Mouse (Mus musculus) liver, embryonic 13.5 days (tissue): Measurements from ENCODE around the gene Ccdc115. TPM values are rescaled to one million over a fixed set of nuclear protein-coding genes. Genes with fewer than 3 reads are reported as not detected.

Experiments used
- ATAC-seq: fragments of 200-750 bp; cut with Nextera tagmentation; 2 replicates; pipeline ENCODE4 v1.8.0; 2017; ENCODE audit warnings: low read depth, mild to moderate bottlenecking, moderate number of reproducible peaks, moderate library complexity
- DNase-seq: peaks from one replicate; pipeline ENCODE4 v3.0.0; 2022
- H3K27ac ChIP-seq: fragments of 300-500 bp; sonication (generic); 2 replicates; pipeline ENCODE4 v1.5.1; 2015; ENCODE audit warnings: moderate library complexity, mild to moderate bottlenecking, inconsistent platforms
- H3K27me3 ChIP-seq: fragments of 300-500 bp; sonication (generic); 2 replicates; pipeline ENCODE4 v1.6.1; 2015; ENCODE audit warnings: mild to moderate bottlenecking, inconsistent platforms
- H3K36me3 ChIP-seq: fragments of 300-500 bp; sonication (generic); 2 replicates; pipeline ENCODE4 v1.6.1; 2015; ENCODE audit warnings: mild to moderate bottlenecking, inconsistent platforms
- H3K4me1 ChIP-seq: fragments of 300-500 bp; sonication (generic); replicated peaks from 2 replicates; pipeline ENCODE4 v1.6.1; 2015; ENCODE audit warnings: inconsistent platforms
- H3K4me2 ChIP-seq: fragments of 300-500 bp; sonication (generic); 2 replicates; pipeline ENCODE4 v1.6.1; 2015; ENCODE audit warnings: inconsistent platforms, mild to moderate bottlenecking, moderate library complexity
- H3K4me3 ChIP-seq: fragments of 300-500 bp; sonication (generic); replicated peaks from 2 replicates; pipeline ENCODE4 v1.5.1; 2015; ENCODE audit warnings: mild to moderate bottlenecking, inconsistent platforms
- H3K9ac ChIP-seq: fragments of 300-500 bp; sonication (generic); 2 replicates; pipeline ENCODE4 v1.6.1; 2015; ENCODE audit warnings: mild to moderate bottlenecking, inconsistent platforms
- H3K9me3 ChIP-seq: fragments of 300-500 bp; sonication (generic); replicated peaks from 2 replicates; pipeline ENCODE4 v1.6.1; 2016; ENCODE audit warnings: inconsistent platforms
- WGBS: fragments of 180-500 bp; shearing (Covaris S2); methylation state at CpG from one replicate; pipeline ENCODE4 v1.1.7; 2015; ENCODE audit not compliant: insufficient replicate concordance; 5-methylcytosine and 5-hydroxymethylcytosine counted together
- polyA plus RNA-seq: library from polyadenylated mRNA; unstranded; fragments of >200 nt; fragmentation: Nextera tagmentation; extraction: Ambion mirVana; gene quantifications from 2 replicates; pipeline ENCODE4 v1.2.1, GENCODE M21; 2015

The Ccdc115 gene
- polyA plus RNA-seq, 1 experiment from 2014 or later = 28.2 TPM

GRCm38 (mm10) chr1:34436374-34436773 lies 3.1 kb downstream of the Ccdc115 start:
- ATAC-seq (no peak), DNase-seq (no peak)
- 79% methylated on average over 3 of the region's 3 CpGs for WGBS
- Histone ChIP-seq H3K36me3 (peaks cover 11% of the 10 kb centered on the region), H3K4me2 (no peak overlapping the region), H3K4me1 (peaks cover 56% of the 10 kb centered on the region), H3K9me3 (peaks cover 9% of the 10 kb centered on the region), H3K4me3 (no peak overlapping the region), H3K27ac (no peak overlapping the region), H3K9ac (no peak overlapping the region), H3K27me3 (no peaks in the 10 kb centered on the region)

GRCm38 (mm10) chr1:34435371-34436120 lies 3.9 kb downstream of the Ccdc115 start:
- Histone ChIP-seq H3K36me3 (peaks cover 20% of the 10 kb centered on the region), H3K27ac (peak overlapping the region; percentile 55), H3K27me3 (no peaks in the 10 kb centered on the region), H3K9ac (peak overlapping the region; percentile 62), H3K4me1 (peaks cover 50% of the 10 kb centered on the region), H3K4me2 (peak overlapping the region; percentile 73), H3K4me3 (peak overlapping the region; percentile 78), H3K9me3 (peaks cover 16% of the 10 kb centered on the region)
- 34% methylated on average over 8 of the region's 8 CpGs for WGBS
- ATAC-seq (no peak), DNase-seq (no peak)

GRCm38 (mm10) chr1:34434660-34435160 lies 4.8 kb downstream of the Ccdc115 start:
- peak overlapping the region; percentile 62 for H3K9ac ChIP-seq
- peak overlapping the region; percentile 73 for H3K4me2 ChIP-seq
- peak; percentile 79 for DNase-seq
- H3K4me3 ChIP-seq = peak overlapping the region; percentile 78
- H3K27me3 ChIP-seq = no peaks in the 10 kb centered on the region
- peaks cover 26% of the 10 kb centered on the region for H3K36me3 ChIP-seq
- ATAC-seq = peak; percentile 26
- under 1% methylated on average over 30 of the region's 30 CpGs for WGBS
- peak overlapping the region; percentile 55; the same call in 1 of the 2 replicates for H3K27ac ChIP-seq
- H3K4me1 ChIP-seq = peaks cover 45% of the 10 kb centered on the region
- H3K9me3 ChIP-seq = peaks cover 25% of the 10 kb centered on the region

GRCm38 (mm10) chr1:34433891-34434521 lies 5.5 kb downstream of the Ccdc115 start:
- Histone ChIP-seq H3K4me1 (peaks cover 45% of the 10 kb centered on the region), H3K27ac (peak overlapping the region; percentile 7; the same call in 1 of the 2 replicates), H3K27me3 (no peaks in the 10 kb centered on the region), H3K9me3 (peaks cover 29% of the 10 kb centered on the region), H3K36me3 (peaks cover 26% of the 10 kb centered on the region), H3K9ac (peak overlapping the region; percentile 62), H3K4me3 (peak overlapping the region; percentile 78), H3K4me2 (peak overlapping the region; percentile 73)
- no peak for ATAC-seq
- WGBS = 14% methylated on average over 19 of the region's 19 CpGs
- no peak for DNase-seq

- ATAC-seq (0 out of 2 replicates have a peak, but pooled peaks have one; percentile 33), DNase-seq (peak; percentile 32)
- WGBS = 24% methylated on average over 35 of the region's 35 CpGs
Observed at GRCm38 (mm10) chr1:34432776-34433481, 6.5 kb downstream of the Ccdc115 start.

GRCm38 (mm10) chr1:34432411-34432775 lies 7.1 kb downstream of the Ccdc115 start:
- Histone ChIP-seq H3K27ac (no peak overlapping the region), H3K4me3 (peak overlapping the region; percentile 78), H3K27me3 (no peaks in the 10 kb centered on the region), H3K4me2 (peak overlapping the region; percentile 73), H3K36me3 (peaks cover 23% of the 10 kb centered on the region), H3K9ac (no peak overlapping the region), H3K4me1 (peaks cover 32% of the 10 kb centered on the region), H3K9me3 (peaks cover 30% of the 10 kb centered on the region)
- DNase-seq (no peak), ATAC-seq (no peak)
- WGBS = 60% methylated on average over 13 of the region's 13 CpGs

More at GRCm38 (mm10) chr1:34432776-34433481, 6.5 kb downstream of the Ccdc115 start:
- H3K27ac ChIP-seq = peak overlapping the region; percentile 25
- peaks cover 36% of the 10 kb centered on the region for H3K4me1 ChIP-seq
- peaks cover 26% of the 10 kb centered on the region for H3K36me3 ChIP-seq
- no peaks in the 10 kb centered on the region for H3K27me3 ChIP-seq
- peak overlapping the region; percentile 78 for H3K4me3 ChIP-seq
- H3K4me2 ChIP-seq = peak overlapping the region; percentile 73
- peak overlapping the region; percentile 54 for H3K9ac ChIP-seq
- peaks cover 30% of the 10 kb centered on the region for H3K9me3 ChIP-seq

GRCm38 (mm10) chr1:34431431-34431830 lies 8.0 kb downstream of the Ccdc115 start:
- no peak for ATAC-seq

GRCm38 (mm10) chr1:34430981-34431380 lies 8.5 kb downstream of the Ccdc115 start:
- no peaks in the 10 kb centered on the region for H3K27me3 ChIP-seq
- H3K9me3 ChIP-seq = peaks cover 30% of the 10 kb centered on the region
- peaks cover 21% of the 10 kb centered on the region for H3K36me3 ChIP-seq
- H3K4me1 ChIP-seq = peaks cover 28% of the 10 kb centered on the region
- no peak overlapping the region for H3K9ac ChIP-seq
- no peak for ATAC-seq
- H3K27ac ChIP-seq = no peak overlapping the region
- no peak overlapping the region for H3K4me3 ChIP-seq
- 75% methylated on average over 3 of the region's 3 CpGs for WGBS
- H3K4me2 ChIP-seq = no peak overlapping the region
- no peak for DNase-seq

More at GRCm38 (mm10) chr1:34431431-34431830, 8.0 kb downstream of the Ccdc115 start:
- peaks cover 32% of the 10 kb centered on the region for H3K4me1 ChIP-seq
- H3K4me2 ChIP-seq = no peak overlapping the region
- no peak overlapping the region for H3K4me3 ChIP-seq
- H3K9me3 ChIP-seq = peaks cover 30% of the 10 kb centered on the region
- no peaks in the 10 kb centered on the region for H3K27me3 ChIP-seq
- no peak overlapping the region for H3K9ac ChIP-seq
- DNase-seq = no peak
- WGBS = 85% methylated on average over 9 of the region's 9 CpGs
- no peak overlapping the region for H3K27ac ChIP-seq
- peaks cover 21% of the 10 kb centered on the region for H3K36me3 ChIP-seq

GRCm38 (mm10) chr1:34429281-34429680 lies 10.2 kb downstream of the Ccdc115 start:
- Histone ChIP-seq H3K4me3 (no peak overlapping the region), H3K9me3 (peaks cover 30% of the 10 kb centered on the region), H3K27ac (no peak overlapping the region), H3K36me3 (peaks cover 21% of the 10 kb centered on the region), H3K9ac (no peak overlapping the region), H3K27me3 (no peaks in the 10 kb centered on the region), H3K4me2 (no peak overlapping the region), H3K4me1 (peaks cover 16% of the 10 kb centered on the region)
- ATAC-seq (no peak), DNase-seq (no peak)
- WGBS = 74% methylated on average over 4 of the region's 4 CpGs

GRCm38 (mm10) chr1:34428466-34428865 lies 11.0 kb downstream of the Ccdc115 start:
- WGBS = 76% methylated on average over 2 of the region's 2 CpGs
- Histone ChIP-seq H3K9me3 (peaks cover 30% of the 10 kb centered on the region), H3K4me1 (peaks cover 8% of the 10 kb centered on the region), H3K9ac (no peak overlapping the region), H3K4me3 (no peak overlapping the region), H3K36me3 (peaks cover 21% of the 10 kb centered on the region), H3K4me2 (no peak overlapping the region), H3K27ac (no peak overlapping the region), H3K27me3 (no peaks in the 10 kb centered on the region)
- ATAC-seq (no peak), DNase-seq (no peak)
